Mouse (Mus musculus) large intestine, adult 2 months (tissue): ENCODE data around the gene Gm26620. TPM values are rescaled to one million over a fixed set of nuclear protein-coding genes. Genes with fewer than 3 reads are reported as not detected.

Source experiments
- DNase-seq: peaks from one replicate; pipeline ENCODE4 v3.0.0-alpha.2; 2012; ENCODE audit warnings: low read depth, low spot score
- WGBS: fragments of 180-500 bp; shearing (Covaris S2); methylation state at CpG from one replicate; pipeline ENCODE4 v1.1.7; 2018; 5-methylcytosine and 5-hydroxymethylcytosine counted together
- polyA plus RNA-seq: library from polyadenylated mRNA; depleted of rRNA; stranded (reverse); fragments of >200 nt; gene quantifications from 2 replicates; pipeline ENCODE4 v1.2.3, GENCODE M21; 2012

Gene Gm26620
- polyA plus RNA-seq, 1 experiment: 1.1 TPM

GRCm38 (mm10) chr1:170907111-170907455 is 22.2 kb downstream of the Gm26620 start:
- DNase-seq: no peak
- WGBS: 30% methylated on average over 11 of the region's 11 CpGs

- no peak for DNase-seq
- WGBS: 3% methylated on average over 71 of the region's 71 CpGs
These were observed 22.8 kb downstream of the Gm26620 start for GRCm38 (mm10) chr1:170907456-170908191.

- 8% methylated on average over 21 of the region's 21 CpGs for WGBS
- DNase-seq: no peak
These were observed 23.5 kb downstream of the Gm26620 start for GRCm38 (mm10) chr1:170908341-170908740.

- no peak for DNase-seq
- WGBS: 78% methylated on average over 11 of the region's 11 CpGs
These were observed 27.2 kb downstream of the Gm26620 start for GRCm38 (mm10) chr1:170911907-170912660.

GRCm38 (mm10) chr1:170912891-170913615 is 28.2 kb downstream of the Gm26620 start, which contains the start of gene Fcrlb:
TSS of gene Fcrlb (minus strand) at chr1:170912941.
- WGBS: 65% methylated on average over 5 of the region's 5 CpGs
- DNase-seq: no peak

GRCm38 (mm10) chr1:170915657-170916056 is 30.8 kb downstream of the Gm26620 start:
- no peak for DNase-seq
- 50% methylated on average over 5 of the region's 5 CpGs for WGBS

GRCm38 (mm10) chr1:170919308-170919707 is 34.4 kb downstream of the Gm26620 start:
- 92% methylated on average over 8 of the region's 8 CpGs for WGBS
- no peak for DNase-seq

GRCm38 (mm10) chr1:170924485-170924884 is 39.6 kb downstream of the Gm26620 start:
- 48% methylated on average over 6 of the region's 6 CpGs for WGBS

GRCm38 (mm10) chr1:170926941-170927340 is 42.1 kb downstream of the Gm26620 start:
- no peak for DNase-seq
- WGBS: 55% methylated on average over 6 of the region's 6 CpGs

More at GRCm38 (mm10) chr1:170924485-170924884, 39.6 kb downstream of the Gm26620 start:
- no peak for DNase-seq

GRCm38 (mm10) chr1:170927378-170927777 is 42.5 kb downstream of the Gm26620 start, which contains the start of gene Fcrla:
TSS of gene Fcrla (minus strand) at chr1:170927583.
- 89% methylated on average over 3 of the region's 3 CpGs for WGBS
- DNase-seq: no peak

- DNase-seq: no peak
- WGBS: 45% methylated on average over 2 of the region's 2 CpGs
These were observed 43.6 kb downstream of the Gm26620 start for GRCm38 (mm10) chr1:170928467-170928866.

GRCm38 (mm10) chr1:170929245-170929644 is 44.4 kb downstream of the Gm26620 start:
- WGBS: 61% methylated on average over 4 of the region's 4 CpGs
- DNase-seq: no peak

- WGBS: 77% methylated on average over 3 of the region's 3 CpGs
- no peak for DNase-seq
These were observed 47.2 kb downstream of the Gm26620 start for GRCm38 (mm10) chr1:170932043-170932442.

- no peak for DNase-seq
- WGBS: 66% methylated on average over 6 of the region's 6 CpGs
These were observed 48.6 kb downstream of the Gm26620 start for GRCm38 (mm10) chr1:170933386-170933920.

- WGBS: 77% methylated on average over 1 of the region's 1 CpGs
- no peak for DNase-seq
These were observed 49.1 kb downstream of the Gm26620 start for GRCm38 (mm10) chr1:170933940-170934339.

GRCm38 (mm10) chr1:170934383-170934782 is 49.5 kb downstream of the Gm26620 start:
- WGBS: 22% methylated on average over 2 of the region's 2 CpGs
- no peak for DNase-seq
